Mouse (Mus musculus) bone marrow, adult 2 months (tissue): ENCODE results near the gene Macf1. TPM values are rescaled to one million over a fixed set of nuclear protein-coding genes. Genes with fewer than 3 reads are reported as not detected.
"Not testable (repeated sequence)": the region's sequence is repeated elsewhere in the genome, so short reads cannot be mapped to it uniquely, and the experiment has no call there.

Source experiments
- H3K27ac ChIP-seq: fragments of 200-500 bp; 2 replicates; pipeline ENCODE4 v1.5.1; 2012; ENCODE audit warnings: low read depth, mild to moderate bottlenecking, control low read depth, inconsistent platforms, low read length; ENCODE audit not compliant: control insufficient read depth, poor library complexity, insufficient read depth
- H3K4me1 ChIP-seq: fragments of 200-500 bp; 2 replicates; pipeline ENCODE4 v1.6.1; 2011; ENCODE audit warnings: low read length; ENCODE audit not compliant: control insufficient read depth, insufficient read depth
- H3K4me3 ChIP-seq: fragments of 200-500 bp; replicated peaks from 2 replicates; pipeline ENCODE3; 2011; ENCODE audit warnings: mild to moderate bottlenecking, low read depth, low read length, control low read depth; ENCODE audit not compliant: control insufficient read depth
- CTCF ChIP-seq: fragments of 200-500 bp; IDR thresholded peaks from 2 replicates; pipeline ENCODE4 v1.5.1; 2011; ENCODE audit warnings: low read length, control low read depth; ENCODE audit not compliant: control insufficient read depth, insufficient read depth
- POLR2A ChIP-seq: fragments of 200-500 bp; IDR thresholded peaks from 2 replicates; pipeline ENCODE4 v1.6.1; 2011; ENCODE audit warnings: low read depth, mild to moderate bottlenecking, control low read depth, low read length, borderline replicate concordance; ENCODE audit not compliant: control insufficient read depth
- WGBS: fragments of 180-500 bp; shearing (Covaris S2); methylation state at CpG from one replicate; pipeline ENCODE4 v1.1.7; 2018; 5-methylcytosine and 5-hydroxymethylcytosine counted together
- polyA plus RNA-seq: library from polyadenylated mRNA; stranded (reverse); fragments of >200 nt; gene quantifications from 2 replicates; pipeline ENCODE4 v1.2.4, GENCODE M21; 2011; ENCODE audit warnings: low replicate concordance; ENCODE audit not compliant: missing spikeins, insufficient read depth, insufficient read length

Gene Macf1
- polyA plus RNA-seq, 1 experiment: 124 TPM

DNA sequence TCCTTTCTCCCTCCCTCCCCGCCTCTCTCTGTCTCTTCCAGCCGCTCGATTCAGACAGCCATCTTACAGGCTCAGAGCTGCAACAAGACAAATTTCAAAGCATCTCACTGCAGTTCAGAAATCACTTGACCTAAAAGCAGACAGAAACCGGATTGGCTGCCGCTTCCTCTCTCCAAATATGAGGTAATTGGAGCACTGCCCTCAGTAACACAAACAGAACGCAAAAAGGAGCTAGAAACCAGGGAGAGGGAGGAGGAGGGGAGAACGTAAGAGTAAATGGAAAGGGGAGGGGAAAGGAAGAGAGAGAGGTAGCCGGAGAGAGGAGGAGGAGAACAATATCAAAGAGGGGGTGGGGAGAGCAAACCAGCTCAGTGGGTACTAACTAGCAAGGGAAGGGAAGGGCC is 156.6 kb downstream of the Macf1 start:
- Histone ChIP-seq H3K27ac (no peak overlapping the region), H3K4me1 (no peaks in the 10 kb centered on the region; the same call in 1 of the 2 replicates), H3K4me3 (no peak overlapping the region)
- TF ChIP-seq CTCF: no peak
- no peak for TF ChIP-seq POLR2A
- 76% methylated on average over 8 of the region's 8 CpGs for WGBS

- Histone ChIP-seq H3K4me3 (no peak overlapping the region), H3K27ac (no peak overlapping the region), H3K4me1 (no peaks in the 10 kb centered on the region; the same call in 1 of the 2 replicates)
- TF ChIP-seq POLR2A: no peak
- no peak for TF ChIP-seq CTCF
- WGBS: 90% methylated on average over 10 of the region's 10 CpGs
Observed at GRCm38 (mm10) chr4:123526779-123527280, 157.3 kb downstream of the Macf1 start.

DNA sequence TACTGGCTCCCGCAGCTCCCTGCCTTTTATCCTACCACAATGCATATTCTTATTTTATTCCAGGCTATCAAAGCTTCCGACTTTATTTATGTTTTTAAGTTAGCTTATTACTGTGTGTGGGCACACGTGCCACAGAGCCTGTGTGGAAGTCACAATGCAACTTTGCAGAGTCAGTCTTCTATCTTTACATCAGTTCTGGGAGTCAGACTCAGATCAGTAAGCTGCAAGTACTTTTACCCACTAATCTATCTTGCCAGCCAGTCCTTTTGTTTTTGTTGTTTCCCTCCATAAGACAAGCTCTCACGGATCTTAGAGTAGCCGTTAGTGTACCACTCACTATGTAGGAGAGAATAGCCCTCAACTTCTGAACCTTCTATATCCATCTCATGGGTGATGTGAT is 159.4 kb downstream of the Macf1 start:
- TF ChIP-seq CTCF: no peak
- no peak for TF ChIP-seq POLR2A
- no peak overlapping the region for H3K27ac ChIP-seq
- H3K4me1 ChIP-seq: no peaks in the 10 kb centered on the region; the same call in 1 of the 2 replicates
- WGBS: 73% methylated on average over 5 of the region's 5 CpGs
- no peak overlapping the region for H3K4me3 ChIP-seq

DNA sequence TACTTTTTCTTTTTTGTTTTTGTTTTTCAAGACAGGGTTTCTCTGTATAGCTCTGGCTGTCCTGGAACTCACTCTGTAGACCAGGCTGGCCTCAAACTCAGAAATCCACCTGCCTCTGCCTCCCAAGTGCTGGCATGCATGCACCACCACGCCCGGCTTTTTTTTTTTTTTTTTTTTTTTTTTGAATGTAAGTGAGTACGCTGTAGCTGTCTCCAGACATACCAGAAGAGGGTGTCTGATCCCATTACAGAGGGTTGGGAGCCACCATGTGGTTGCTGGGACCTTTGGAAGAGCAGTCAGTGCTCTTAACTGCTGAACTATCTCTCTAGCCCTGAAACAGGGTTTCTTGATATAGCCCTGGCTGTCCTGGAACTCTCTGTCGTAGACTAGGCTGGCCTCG is 164.0 kb downstream of the Macf1 start:
- H3K4me3 ChIP-seq, H3K27ac ChIP-seq, H3K4me1 ChIP-seq: not testable (repeated sequence)
- WGBS: 89% methylated on average over 5 of the region's 5 CpGs

DNA sequence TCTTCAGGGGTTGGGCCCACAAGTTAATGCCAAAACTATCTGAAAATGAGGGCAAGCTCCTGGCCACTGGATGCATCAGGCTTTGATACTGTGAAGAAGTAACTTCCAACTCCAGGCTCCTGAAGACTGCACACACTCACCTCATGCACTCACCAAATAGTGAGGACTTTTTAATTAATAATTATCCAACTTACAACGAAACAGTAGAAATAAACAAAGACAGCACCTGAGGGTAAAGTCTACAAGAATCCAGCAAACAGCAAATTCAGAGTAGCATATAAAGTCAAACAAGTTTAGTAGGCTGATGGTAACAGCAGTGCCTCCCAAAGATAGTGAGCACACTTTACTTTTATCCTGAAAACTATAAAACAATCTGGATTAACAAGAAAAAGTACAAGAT is 168.5 kb downstream of the Macf1 start:
- 84% methylated on average over 1 of the region's 1 CpGs for WGBS
- Histone ChIP-seq H3K4me1 (no peaks in the 10 kb centered on the region), H3K4me3 (no peak overlapping the region), H3K27ac (no peak overlapping the region)
- TF ChIP-seq POLR2A: no peak
- TF ChIP-seq CTCF: no peak

DNA sequence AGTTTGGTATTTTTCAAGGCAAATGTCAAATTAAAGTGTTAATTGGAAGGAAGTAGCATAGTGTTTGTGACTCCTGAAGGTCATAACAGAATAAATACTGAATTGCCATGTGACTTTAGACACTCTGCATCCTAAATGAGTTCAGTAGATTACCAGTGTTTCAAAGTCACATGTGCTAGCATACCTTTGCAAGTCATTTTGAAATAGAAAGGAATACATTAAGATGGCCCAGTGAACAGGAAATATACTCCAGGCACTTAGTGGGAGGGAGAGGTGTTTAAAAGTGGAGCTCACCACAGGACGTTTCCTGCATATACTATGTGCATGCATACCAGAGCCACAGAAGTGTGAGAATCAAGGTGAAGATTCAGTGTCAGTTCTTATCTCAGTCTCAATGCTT is 174.0 kb downstream of the Macf1 start:
- no peaks in the 10 kb centered on the region for H3K4me1 ChIP-seq
- TF ChIP-seq POLR2A: no peak
- TF ChIP-seq CTCF: no peak
- WGBS: 65% methylated on average over 1 of the region's 1 CpGs
- no peak overlapping the region for H3K4me3 ChIP-seq
- no peak overlapping the region for H3K27ac ChIP-seq

DNA sequence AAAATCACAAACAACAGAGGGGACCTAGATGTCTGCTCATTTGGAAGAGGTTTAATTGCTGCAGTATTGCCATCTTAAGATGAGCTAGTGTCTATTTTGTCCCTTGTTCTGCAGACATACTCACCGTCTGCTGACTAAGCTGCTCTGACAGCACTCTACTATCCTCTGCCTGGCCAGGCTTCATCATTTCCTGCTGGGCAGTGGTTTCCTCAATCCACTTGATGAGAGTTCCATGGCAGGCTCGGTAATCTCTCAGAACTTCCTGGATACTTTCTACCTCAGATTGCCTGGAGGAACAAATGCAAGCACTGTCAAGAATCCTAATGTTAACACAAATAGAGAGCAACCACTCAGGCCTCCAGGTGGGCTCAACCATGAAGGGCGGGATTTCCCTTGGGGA is 195.1 kb downstream of the Macf1 start:
- no peak for TF ChIP-seq POLR2A
- TF ChIP-seq CTCF: no peak
- H3K27ac ChIP-seq: no peak overlapping the region
- H3K4me1 ChIP-seq: no peaks in the 10 kb centered on the region
- WGBS: 52% methylated on average over 3 of the region's 3 CpGs
- no peak overlapping the region for H3K4me3 ChIP-seq

DNA sequence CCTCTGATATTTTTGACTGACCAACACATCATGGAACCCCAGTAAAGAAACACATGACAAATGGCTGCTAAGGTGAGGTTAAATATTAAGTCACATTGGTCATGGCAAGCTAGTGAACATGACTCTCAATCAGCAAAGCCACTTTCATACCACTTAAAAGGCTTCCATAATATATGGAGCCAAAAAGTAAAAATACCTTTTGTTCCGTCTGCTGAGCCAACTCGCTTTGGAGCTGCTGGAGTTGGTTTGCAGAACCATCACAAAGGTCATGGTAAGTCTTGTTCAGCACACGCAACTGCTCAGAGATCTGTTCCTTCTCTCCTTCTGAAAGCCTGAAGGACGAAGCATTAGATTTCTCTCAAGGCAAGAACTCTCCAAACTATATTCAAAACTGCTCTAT is 204.2 kb downstream of the Macf1 start:
- 92% methylated on average over 4 of the region's 4 CpGs for WGBS
- no peak for TF ChIP-seq POLR2A
- Histone ChIP-seq H3K27ac (no peak overlapping the region), H3K4me1 (no peaks in the 10 kb centered on the region), H3K4me3 (no peak overlapping the region)

DNA sequence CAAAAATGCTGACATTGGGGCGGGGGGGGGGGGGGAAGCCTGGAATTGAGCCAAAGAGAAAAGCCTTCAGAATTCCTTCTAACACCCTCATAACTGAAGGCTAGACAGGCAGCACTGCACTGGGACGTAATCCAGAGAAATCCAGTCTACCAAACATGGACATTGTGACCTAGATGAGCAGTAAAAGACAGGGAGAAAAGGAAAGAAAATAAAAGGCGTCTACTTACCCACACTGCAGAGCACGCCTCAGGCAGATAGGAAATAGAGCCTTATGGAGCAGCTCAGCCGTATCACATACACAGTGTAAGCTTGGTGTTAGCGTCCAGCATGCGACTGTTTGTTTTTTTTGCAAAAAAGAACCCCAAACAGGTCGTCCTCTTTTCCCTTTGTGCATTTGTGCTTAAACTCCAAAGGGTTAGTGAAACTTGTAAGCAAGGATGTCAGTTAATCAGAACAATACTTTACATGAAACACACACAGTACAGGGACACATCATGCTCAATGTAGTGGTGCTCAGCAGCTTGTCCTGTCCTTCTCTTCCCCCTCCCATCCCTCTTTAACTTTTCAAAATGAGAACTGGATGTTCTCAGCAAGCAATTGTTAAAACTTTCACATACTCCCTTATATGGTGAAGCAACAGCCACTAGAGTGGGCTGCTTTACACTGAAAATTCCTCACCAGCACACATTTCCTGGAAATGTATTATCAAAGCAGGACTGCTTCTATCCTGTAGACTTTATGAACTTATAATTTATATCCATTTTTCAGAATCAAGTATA is 205.3 kb downstream of the Macf1 start:
- no peak overlapping the region for H3K27ac ChIP-seq
- H3K4me3 ChIP-seq: no peak overlapping the region
- WGBS: 84% methylated on average over 8 of the region's 8 CpGs

DNA sequence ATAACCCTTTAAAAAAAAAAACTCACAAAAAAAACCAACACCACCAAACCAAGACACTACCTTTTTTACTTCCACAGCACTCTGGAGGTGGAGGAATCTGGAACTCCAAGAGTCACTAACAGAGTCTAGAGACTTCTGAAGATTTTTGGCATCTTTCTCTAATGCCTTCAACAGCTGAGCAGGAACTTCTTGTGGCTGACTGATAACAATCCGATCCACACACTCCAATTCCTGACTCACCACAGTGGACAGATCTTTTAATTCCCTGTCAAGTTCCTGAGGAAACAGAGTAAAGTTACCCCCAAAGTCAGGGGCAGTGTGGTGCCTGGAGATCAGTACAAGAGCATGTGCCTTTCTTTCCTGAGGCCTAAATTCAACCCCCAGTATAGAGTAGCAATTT is 218.4 kb downstream of the Macf1 start:
- 53% methylated on average over 1 of the region's 1 CpGs for WGBS
- H3K4me3 ChIP-seq: no peak overlapping the region
- no peak overlapping the region for H3K27ac ChIP-seq
- no peak for TF ChIP-seq POLR2A
- TF ChIP-seq CTCF: no peak
- no peaks in the 10 kb centered on the region for H3K4me1 ChIP-seq

More for the DNA sequence above, 205.3 kb downstream of the Macf1 start:
- no peak for TF ChIP-seq POLR2A
- no peak for TF ChIP-seq CTCF
- no peaks in the 10 kb centered on the region for H3K4me1 ChIP-seq
